Mouse (Mus musculus): Measurements from ENCODE around the gene Msi2. TPM values are rescaled to one million over a fixed set of nuclear protein-coding genes. Genes with fewer than 3 reads are reported as not detected.

Gene Msi2
- total and polyA plus RNA-seq, 2 experiments from 2014 or later: 26.9 to 133 TPM

- 82% methylated on average over 18 of the region's 18 CpGs for WGBS
- no peaks in the 10 kb centered on the region for H3K36me3 ChIP-seq (ENCODE audit: insufficient read depth, low read length)
- no peak overlapping the region for H3K27ac ChIP-seq (ENCODE audit: low read depth, low read length)
- DNase-seq (ENCODE audit: low spot score): no peak
- H3K27me3 ChIP-seq (ENCODE audit: insufficient read depth, low read length): no peaks in the 10 kb centered on the region
- H3K4me1 ChIP-seq (ENCODE audit: insufficient read depth, low read length): peaks cover 2% of the 10 kb centered on the region; the same call in 1 of the 2 replicates
- TF ChIP-seq CTCF (IDR thresholded peaks at IDR 0.05): no peak
- H3K9me3 ChIP-seq (ENCODE audit: low read length): no peaks in the 10 kb centered on the region
- H3K4me2 ChIP-seq (ENCODE audit: low read depth, low read length, poor library complexity, severe bottlenecking): no peak overlapping the region
- ATAC-seq (ENCODE audit: low FRiP score): no peak
- no peak overlapping the region for H3K4me3 ChIP-seq (ENCODE audit: low read depth, low read length)
- H3K9ac ChIP-seq (replicated peaks; ENCODE audit: low read length, poor library complexity, severe bottlenecking): no peak overlapping the region
Measured at GRCm38 (mm10) chr11:88654391-88655213, 63.7 kb downstream of the Msi2 start.

- ATAC-seq (ENCODE audit: low FRiP score) (peak; percentile 68; the same call in 1 of the 2 replicates), DNase-seq (ENCODE audit: low spot score) (peak; percentile 90)
- Histone ChIP-seq H3K36me3 (ENCODE audit: insufficient read depth, low read length) (no peaks in the 10 kb centered on the region), H3K27ac (ENCODE audit: low read depth, low read length) (peak overlapping the region; percentile 26; the same call in 1 of the 2 replicates), H3K27me3 (ENCODE audit: insufficient read depth, low read length) (no peaks in the 10 kb centered on the region), H3K9ac (replicated peaks; ENCODE audit: low read length, poor library complexity, severe bottlenecking) (no peak overlapping the region), H3K4me1 (ENCODE audit: insufficient read depth, low read length) (peaks cover 10% of the 10 kb centered on the region), H3K4me3 (ENCODE audit: low read depth, low read length) (no peak overlapping the region), H3K4me2 (ENCODE audit: low read depth, low read length, poor library complexity, severe bottlenecking) (no peak overlapping the region), H3K9me3 (ENCODE audit: low read length) (no peaks in the 10 kb centered on the region)
- TF ChIP-seq CTCF (IDR thresholded peaks at IDR 0.05): no peak
- WGBS: 35% methylated on average over 4 of the region's 4 CpGs
Measured at GRCm38 (mm10) chr11:88650275-88650674, 68.0 kb downstream of the Msi2 start.

DNA sequence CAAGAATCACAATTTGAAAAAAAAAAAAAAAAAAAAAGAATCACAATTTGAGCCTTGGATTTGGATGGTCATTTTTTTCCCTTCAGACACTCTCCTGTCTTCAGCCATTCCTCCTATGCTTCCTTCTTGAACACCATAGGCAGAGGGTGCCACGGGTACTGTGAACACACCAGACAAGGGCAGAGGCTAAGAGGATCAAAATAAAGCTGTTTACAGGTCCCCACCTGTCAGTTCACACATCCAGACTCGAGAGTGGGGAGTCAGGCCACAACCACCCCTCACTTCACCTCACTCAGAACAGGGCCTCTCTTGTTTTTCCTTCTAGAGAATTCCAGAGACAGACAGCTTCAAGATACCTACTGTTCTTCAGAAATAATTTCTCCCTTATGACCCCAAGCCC, 69.3 kb downstream of the Msi2 start:
- peaks cover 16% of the 10 kb centered on the region for H3K4me1 ChIP-seq (ENCODE audit: insufficient read depth, low read length)
- no peak overlapping the region for H3K4me2 ChIP-seq (ENCODE audit: low read depth, low read length, poor library complexity, severe bottlenecking)
- no peak overlapping the region for H3K9ac ChIP-seq (replicated peaks; ENCODE audit: low read length, poor library complexity, severe bottlenecking)
- no peak for TF ChIP-seq CTCF (IDR thresholded peaks at IDR 0.05)
- no peaks in the 10 kb centered on the region for H3K27me3 ChIP-seq (ENCODE audit: insufficient read depth, low read length)
- ATAC-seq (ENCODE audit: low FRiP score) (no peak), DNase-seq (ENCODE audit: low spot score) (no peak)
- WGBS: 41% methylated on average over 2 of the region's 2 CpGs
- peak overlapping the region; percentile 12; the same call in 1 of the 2 replicates for H3K27ac ChIP-seq (ENCODE audit: low read depth, low read length)
- no peak overlapping the region for H3K4me3 ChIP-seq (ENCODE audit: low read depth, low read length)
- no peaks in the 10 kb centered on the region for H3K36me3 ChIP-seq (ENCODE audit: insufficient read depth, low read length)
- no peaks in the 10 kb centered on the region for H3K9me3 ChIP-seq (ENCODE audit: low read length)

GRCm38 (mm10) chr11:88648407-88648806, 69.9 kb downstream of the Msi2 start:
- no peak overlapping the region for H3K9ac ChIP-seq (replicated peaks; ENCODE audit: low read length, poor library complexity, severe bottlenecking)

DNA sequence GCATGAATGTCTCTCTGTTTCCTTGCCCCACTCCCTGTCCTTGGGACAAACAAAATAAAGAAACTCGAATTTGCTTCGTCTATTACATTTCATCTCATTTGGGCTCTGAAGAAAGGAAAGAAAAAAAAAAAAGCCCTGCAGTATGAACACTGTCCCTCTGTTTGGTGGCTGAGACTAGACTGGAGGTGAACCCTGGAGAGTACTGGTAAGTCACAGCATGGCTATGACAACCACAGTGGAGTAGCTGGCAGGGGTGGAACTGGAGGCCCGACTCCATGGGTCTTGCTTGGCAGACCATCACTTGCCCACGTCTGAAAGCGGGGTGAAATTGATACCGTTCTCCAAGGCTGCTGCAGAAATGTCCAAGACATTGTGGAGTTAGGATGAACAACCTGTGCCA, 71.8 kb downstream of the Msi2 start:
- no peak for TF ChIP-seq CTCF (IDR thresholded peaks at IDR 0.05)
- H3K9ac ChIP-seq (replicated peaks; ENCODE audit: low read length, poor library complexity, severe bottlenecking): no peak overlapping the region
- no peaks in the 10 kb centered on the region for H3K27me3 ChIP-seq (ENCODE audit: insufficient read depth, low read length)
- no peaks in the 10 kb centered on the region for H3K36me3 ChIP-seq (ENCODE audit: insufficient read depth, low read length)
- ATAC-seq (ENCODE audit: low FRiP score) (no peak; the same call in 1 of the 2 replicates), DNase-seq (ENCODE audit: low spot score) (no peak)
- no peak overlapping the region for H3K4me2 ChIP-seq (ENCODE audit: low read depth, low read length, poor library complexity, severe bottlenecking)
- H3K4me1 ChIP-seq (ENCODE audit: insufficient read depth, low read length): peaks cover 16% of the 10 kb centered on the region
- H3K9me3 ChIP-seq (ENCODE audit: low read length): no peaks in the 10 kb centered on the region
- no peak overlapping the region for H3K4me3 ChIP-seq (ENCODE audit: low read depth, low read length)
- H3K27ac ChIP-seq (ENCODE audit: low read depth, low read length): peak overlapping the region; percentile 59; the same call in 1 of the 2 replicates
- WGBS: 71% methylated on average over 6 of the region's 6 CpGs

More at GRCm38 (mm10) chr11:88648407-88648806, 69.9 kb downstream of the Msi2 start:
- Histone ChIP-seq H3K27ac (ENCODE audit: low read depth, low read length) (no peak overlapping the region; the same call in 1 of the 2 replicates), H3K36me3 (ENCODE audit: insufficient read depth, low read length) (no peaks in the 10 kb centered on the region), H3K9me3 (ENCODE audit: low read length) (no peaks in the 10 kb centered on the region), H3K4me3 (ENCODE audit: low read depth, low read length) (no peak overlapping the region), H3K4me2 (ENCODE audit: low read depth, low read length, poor library complexity, severe bottlenecking) (no peak overlapping the region), H3K27me3 (ENCODE audit: insufficient read depth, low read length) (no peaks in the 10 kb centered on the region), H3K4me1 (ENCODE audit: insufficient read depth, low read length) (peaks cover 16% of the 10 kb centered on the region)
- ATAC-seq (ENCODE audit: low FRiP score) (no peak), DNase-seq (ENCODE audit: low spot score) (peak; percentile 40)
- no peak for TF ChIP-seq CTCF (IDR thresholded peaks at IDR 0.05)
- 35% methylated on average over 5 of the region's 5 CpGs for WGBS

GRCm38 (mm10) chr11:88645821-88646220, 72.5 kb downstream of the Msi2 start:
- Histone ChIP-seq H3K4me2 (ENCODE audit: low read depth, low read length, poor library complexity, severe bottlenecking) (no peak overlapping the region), H3K4me3 (ENCODE audit: low read depth, low read length) (no peak overlapping the region), H3K4me1 (ENCODE audit: insufficient read depth, low read length) (peaks cover 15% of the 10 kb centered on the region), H3K27me3 (ENCODE audit: insufficient read depth, low read length) (no peaks in the 10 kb centered on the region), H3K36me3 (ENCODE audit: insufficient read depth, low read length) (no peaks in the 10 kb centered on the region), H3K27ac (ENCODE audit: low read depth, low read length) (peak overlapping the region; percentile 59), H3K9ac (replicated peaks; ENCODE audit: low read length, poor library complexity, severe bottlenecking) (no peak overlapping the region), H3K9me3 (ENCODE audit: low read length) (no peaks in the 10 kb centered on the region)
- TF ChIP-seq CTCF (IDR thresholded peaks at IDR 0.05): 0 out of 2 replicates have a peak, but pooled peaks have one; percentile 2
- DNase-seq (ENCODE audit: low spot score): no peak
- WGBS: 67% methylated on average over 7 of the region's 7 CpGs
- no peak for ATAC-seq (ENCODE audit: low FRiP score)
